Mouse (Mus musculus) layer of hippocampus, adult 2 months (tissue): ENCODE measurements around the gene Zfp658. TPM values are rescaled to one million over a fixed set of nuclear protein-coding genes. Genes with fewer than 3 reads are reported as not detected.

Source experiments
- DNase-seq, 2 experiments: peaks; one replicate each; pipeline ENCODE4 v3.0.0; 2022; ENCODE audit warnings: low spot score in 2 of 2
- H3K27ac ChIP-seq: fragments of 200-600 bp; 2 replicates; pipeline ENCODE4 v1.8.1; 2022
- H3K4me3 ChIP-seq: fragments of 200-600 bp; 2 replicates; pipeline ENCODE4 v1.8.1; 2022; ENCODE audit warnings: mild to moderate bottlenecking
- CTCF ChIP-seq: fragments of 200-600 bp; conservative IDR thresholded peaks from 2 replicates; pipeline ENCODE4 v1.8.1; 2022; ENCODE audit warnings: antibody characterized with exemption, mild to moderate bottlenecking, moderate library complexity
- long read RNA-seq, 2 experiments: library from polyadenylated mRNA; stranded (forward); transcript quantifications; one replicate each; pipeline ENCODE4 v2.0.0; 2021; ENCODE audit warnings: borderline mapping rate in 2 of 2
- total RNA-seq, 2 experiments: library from RNA; stranded (reverse); gene quantifications; 2 replicates each; pipeline ENCODE4 v1.2.3; 2021

Zfp658 gene
- total RNA-seq = 1 to 10 TPM; 4.4 to 4.9 TPM
- long read RNA-seq, experiment 1, partial matches to known transcripts = 0 of 5 reads
- long read RNA-seq, experiment 1, other reads (novel, unspliced or antisense) = 3 of 5 reads
- long read RNA-seq, experiment 2, partial matches to known transcripts = 0 of 1 reads
- long read RNA-seq, experiment 2, other reads (novel, unspliced or antisense) = 0 of 1 reads

DNA sequence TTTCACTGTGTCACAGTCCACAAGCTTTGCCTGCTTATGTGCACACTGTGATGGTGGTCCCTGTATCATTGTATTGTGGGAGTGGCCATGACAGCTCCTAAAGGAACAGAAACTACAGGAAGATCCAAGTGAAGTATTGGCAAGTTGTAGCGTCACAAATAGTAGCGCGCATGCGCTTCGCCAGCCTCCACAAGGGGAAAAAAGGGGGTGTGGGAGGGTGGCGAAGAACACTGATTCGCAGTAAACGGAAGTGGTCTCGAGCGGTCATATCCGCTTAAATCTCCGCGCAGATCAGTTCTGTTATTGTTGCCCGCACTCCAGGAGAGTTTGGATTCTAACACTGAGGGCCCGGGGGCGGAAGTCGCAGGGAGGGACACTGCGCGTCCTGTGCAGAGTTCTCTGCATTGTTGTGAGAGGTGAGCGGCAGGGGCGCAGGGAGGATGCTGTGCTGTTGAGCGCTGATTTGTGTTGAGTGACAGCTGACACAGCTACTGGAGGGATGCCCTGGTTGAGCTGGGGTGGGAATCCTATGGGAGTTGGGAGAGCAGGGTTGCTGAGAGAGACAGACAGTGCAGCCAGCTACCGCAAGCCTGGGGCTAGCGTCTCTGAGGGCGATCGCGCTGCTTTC is at the start of gene Zfp658:
Gene Zfp658, plus strand, starts transcription at position 251 of the 628 bp plus-strand sequence.
- peak; percentile 86 to 92 for DNase-seq
- TF ChIP-seq CTCF = peak; percentile 50
- peak within 1 kb of the TSS; percentile 72 for H3K4me3 ChIP-seq

DNA sequence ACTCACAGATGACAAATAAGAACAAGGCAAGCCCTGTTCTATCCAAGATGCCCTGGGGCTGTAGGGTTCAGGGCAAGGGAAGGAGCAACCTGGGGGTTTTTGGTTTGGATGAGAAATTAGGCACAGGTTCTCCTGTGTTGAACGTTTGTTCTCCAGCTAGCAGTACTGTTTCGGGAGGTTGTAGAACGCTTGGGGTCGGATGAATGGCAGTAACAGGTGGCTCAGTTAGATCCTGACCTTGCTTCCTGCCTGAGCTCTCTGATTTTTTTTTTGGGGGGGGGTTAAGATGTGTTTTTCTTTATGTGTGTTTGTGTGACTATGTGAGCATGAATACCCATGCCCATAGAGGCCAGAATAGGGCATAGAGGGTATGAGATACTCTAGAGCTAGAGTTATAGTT is 49.5 kb upstream of the Zfp658 start:
- H3K27ac ChIP-seq = no peak overlapping the region
- no peak overlapping the region for H3K4me3 ChIP-seq
- TF ChIP-seq CTCF = no peak
- DNase-seq = no peak

More for the DNA sequence above, at the start of gene Zfp658:
- H3K27ac ChIP-seq = peak within 1 kb of the TSS; percentile 84

DNA sequence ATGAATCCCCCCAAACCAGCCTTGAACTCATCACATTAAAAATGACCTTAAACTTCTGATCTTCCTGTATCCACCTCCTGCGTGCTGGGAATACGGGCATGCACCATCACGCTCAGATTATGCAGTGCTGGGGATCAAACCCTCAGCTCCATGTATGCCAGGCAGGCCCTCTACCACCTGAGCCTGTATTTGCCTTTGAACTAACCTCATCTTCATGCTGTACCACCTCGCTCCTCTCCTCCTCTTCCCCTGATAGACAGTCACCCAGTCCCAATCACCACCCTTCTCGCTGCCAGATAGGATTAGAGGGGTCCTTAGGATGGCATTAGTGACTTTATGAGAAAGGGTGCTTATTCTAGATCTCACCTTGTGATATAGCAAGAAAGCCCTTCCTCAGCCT is 47.0 kb upstream of the Zfp658 start:
- Histone ChIP-seq H3K4me3 (no peak overlapping the region), H3K27ac (no peak overlapping the region)
- no peak for TF ChIP-seq CTCF
- DNase-seq = no peak

DNA sequence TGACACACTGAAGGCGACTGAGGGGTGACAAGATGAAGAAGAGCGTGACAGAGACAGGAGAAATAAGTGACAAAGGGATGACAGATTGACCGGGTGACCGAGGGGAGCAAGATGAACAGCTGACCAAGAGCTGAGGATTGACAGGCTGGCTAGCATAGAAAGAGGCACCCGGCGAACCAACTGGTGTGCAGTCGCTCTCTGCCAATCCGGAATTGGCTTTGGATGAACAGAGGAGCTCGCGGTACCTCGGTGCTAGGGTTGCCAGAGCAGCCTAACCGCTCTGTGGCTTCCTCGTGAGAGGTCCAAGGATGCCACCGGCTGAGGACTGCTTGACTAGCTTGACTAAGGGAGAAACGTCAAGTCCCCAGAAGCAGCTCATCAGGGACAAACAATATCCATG is 43.7 kb upstream of the Zfp658 start:
- DNase-seq = no peak
- H3K27ac ChIP-seq = no peak overlapping the region
- no peak overlapping the region for H3K4me3 ChIP-seq
- no peak for TF ChIP-seq CTCF

DNA sequence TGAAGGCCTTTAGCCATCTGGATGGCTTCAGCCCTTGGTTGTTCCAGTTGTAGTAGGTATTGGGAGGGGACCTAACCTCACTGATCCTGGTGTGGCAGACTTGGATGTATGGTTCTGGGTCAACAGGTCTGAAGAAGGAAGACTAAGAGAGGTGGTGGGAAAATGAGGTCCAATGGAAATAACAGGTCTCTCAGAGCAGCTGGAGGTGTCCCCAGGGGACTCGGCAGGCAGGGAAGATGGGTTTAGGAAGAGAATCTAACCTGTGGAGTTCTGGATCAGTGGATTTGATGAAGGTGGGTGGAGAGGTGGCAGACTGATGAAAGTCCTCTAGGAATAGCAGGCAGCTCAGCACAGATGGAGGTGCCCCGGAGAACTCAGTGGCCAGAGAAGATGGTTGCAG is 39.3 kb upstream of the Zfp658 start:
- no peak overlapping the region for H3K4me3 ChIP-seq
- no peak for TF ChIP-seq CTCF
- DNase-seq = no peak
- no peak overlapping the region for H3K27ac ChIP-seq

DNA sequence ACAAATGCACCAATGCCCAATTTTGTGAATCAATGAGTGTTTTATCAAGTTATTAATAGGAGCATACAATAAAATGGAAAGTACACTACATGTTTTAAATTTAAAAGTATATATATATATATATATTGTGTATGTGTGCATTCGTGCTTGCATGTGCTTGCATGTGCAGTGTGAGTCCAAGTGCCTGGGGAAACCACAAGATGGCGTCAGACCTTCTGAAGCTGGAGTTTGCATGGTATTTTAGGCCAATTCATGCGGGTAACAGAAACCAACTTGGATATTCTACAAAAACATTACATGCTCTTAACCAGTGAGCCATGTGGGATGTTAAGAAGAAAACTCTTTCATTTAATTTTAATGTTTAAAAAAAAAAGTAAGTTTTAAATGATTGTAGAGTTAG is 36.7 kb upstream of the Zfp658 start:
- TF ChIP-seq CTCF = peak; percentile 52
- Histone ChIP-seq H3K27ac (no peak overlapping the region), H3K4me3 (no peak overlapping the region)
- no peak for DNase-seq

DNA sequence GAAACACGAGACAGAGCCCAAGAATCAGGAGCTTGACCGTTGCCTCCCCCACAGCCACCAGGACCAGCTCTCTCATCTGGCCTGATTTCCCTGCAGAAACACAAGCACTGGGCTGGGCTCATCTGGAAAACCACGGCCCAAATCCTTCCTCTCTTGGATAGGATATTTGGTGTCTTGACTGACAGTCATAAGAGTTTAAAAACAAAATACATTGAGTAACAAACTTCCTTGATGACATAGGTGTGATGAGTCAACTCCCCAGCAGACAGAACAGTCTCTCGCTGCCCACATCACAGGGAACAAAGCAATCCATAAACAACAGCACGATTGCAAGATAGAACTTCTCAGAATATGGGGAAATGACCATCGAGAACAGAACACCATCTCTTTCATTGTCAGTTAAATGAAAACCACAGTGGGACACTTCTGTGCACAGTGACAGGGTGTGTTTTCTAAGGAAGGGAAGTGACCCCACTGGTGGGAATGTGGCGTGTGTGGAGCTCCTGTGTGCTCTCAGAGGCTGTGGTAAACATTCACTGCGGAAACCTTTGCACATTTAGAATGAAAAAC is 31.8 kb upstream of the Zfp658 start:
- no peak for DNase-seq
- Histone ChIP-seq H3K4me3 (no peak overlapping the region), H3K27ac (no peak overlapping the region)
- TF ChIP-seq CTCF = no peak

DNA sequence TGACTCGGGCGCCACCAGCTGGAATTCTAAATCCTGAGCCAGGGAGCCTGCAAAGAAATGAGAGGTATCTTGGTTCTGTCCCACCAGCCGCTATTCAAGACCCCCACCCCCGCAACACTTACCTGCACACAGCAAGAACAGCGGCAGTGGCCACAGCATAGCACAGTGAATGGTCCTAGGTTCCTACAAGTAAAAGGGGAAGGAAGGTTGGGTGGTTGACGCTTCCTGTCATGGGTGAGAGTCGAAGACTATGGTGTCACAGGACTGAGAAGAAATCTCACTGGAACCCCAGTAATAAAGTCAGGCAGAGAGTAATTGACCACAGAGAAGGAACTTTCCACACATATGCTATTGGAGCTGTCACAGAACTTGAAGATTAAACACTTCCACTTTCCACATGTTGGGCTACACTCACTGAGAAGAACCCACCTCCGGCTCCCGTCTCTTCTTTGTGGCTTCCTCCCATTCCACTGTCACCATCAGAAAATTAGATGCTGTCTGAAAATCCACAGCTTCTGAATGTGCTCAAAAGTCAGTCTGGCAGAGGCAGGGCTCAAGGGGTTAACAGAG is 29.0 kb upstream of the Zfp658 start:
- TF ChIP-seq CTCF = no peak
- no peak for DNase-seq
- H3K27ac ChIP-seq = no peak overlapping the region

DNA sequence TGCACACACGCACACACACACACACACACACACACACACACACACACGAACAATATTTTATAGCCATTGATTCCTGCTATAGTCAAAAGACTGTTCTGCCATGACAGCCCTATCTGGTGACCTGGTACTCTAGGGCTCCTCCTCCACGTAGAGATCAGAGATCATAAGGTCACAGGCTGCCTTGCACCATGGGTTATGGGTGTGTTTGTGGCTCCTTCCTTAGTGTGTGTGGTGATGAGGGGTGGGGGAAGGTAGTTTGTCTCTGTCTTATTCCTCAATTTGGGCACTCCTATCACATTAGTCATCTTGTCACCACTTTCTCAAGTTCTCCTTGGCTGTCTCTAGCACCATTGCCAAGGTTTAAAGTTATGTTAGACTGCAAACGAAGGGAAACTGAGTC is 23.5 kb upstream of the Zfp658 start:
- no peak for TF ChIP-seq CTCF
- DNase-seq = no peak
- Histone ChIP-seq H3K4me3 (no peak overlapping the region), H3K27ac (no peak overlapping the region)

More for the DNA sequence above, 29.0 kb upstream of the Zfp658 start:
- no peak overlapping the region for H3K4me3 ChIP-seq

DNA sequence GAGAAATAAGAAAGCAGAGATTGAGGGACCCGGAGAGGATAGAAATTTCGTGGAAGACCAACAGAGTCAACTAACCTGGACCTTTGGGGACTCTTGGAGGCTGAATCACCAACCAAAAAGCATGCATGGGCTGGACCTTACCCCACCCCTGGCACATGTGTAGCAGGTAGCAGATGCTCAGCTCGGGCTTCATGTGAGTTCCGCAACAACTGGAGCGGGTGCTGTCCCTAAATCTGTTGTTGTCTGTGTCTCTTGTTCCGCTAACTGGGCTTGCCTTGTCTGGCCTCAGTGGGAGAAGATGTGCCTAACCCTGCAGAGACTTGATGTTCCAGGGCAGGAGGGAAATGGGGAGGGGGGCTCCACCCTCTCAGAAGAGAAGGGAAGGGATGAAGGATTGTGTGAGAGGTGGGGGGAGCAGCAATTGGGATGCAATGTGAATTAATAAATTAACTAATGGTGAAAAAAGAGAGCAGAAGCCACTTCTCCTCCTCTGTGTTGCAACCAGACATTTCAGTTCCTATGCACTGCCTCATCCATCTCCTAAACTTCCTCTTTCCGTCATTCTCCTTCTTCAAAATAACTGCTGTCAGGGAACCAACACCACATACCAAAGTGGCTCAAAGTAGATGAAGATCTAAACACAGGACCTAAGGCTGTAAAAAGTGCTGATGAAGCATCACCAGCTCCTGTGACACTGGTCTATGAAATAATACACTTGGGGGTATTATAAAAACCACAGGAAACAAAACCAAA is 17.7 kb upstream of the Zfp658 start, which contains the start of gene Cd33:
Gene Cd33, minus strand, starts transcription at position 204 of the 753 bp plus-strand sequence.
- TF ChIP-seq CTCF = no peak
- no peak for DNase-seq
- peak within 1 kb of the TSS; percentile 25; the same call in 1 of the 2 replicates for H3K27ac ChIP-seq
- no peak within 1 kb of the TSS for H3K4me3 ChIP-seq

DNA sequence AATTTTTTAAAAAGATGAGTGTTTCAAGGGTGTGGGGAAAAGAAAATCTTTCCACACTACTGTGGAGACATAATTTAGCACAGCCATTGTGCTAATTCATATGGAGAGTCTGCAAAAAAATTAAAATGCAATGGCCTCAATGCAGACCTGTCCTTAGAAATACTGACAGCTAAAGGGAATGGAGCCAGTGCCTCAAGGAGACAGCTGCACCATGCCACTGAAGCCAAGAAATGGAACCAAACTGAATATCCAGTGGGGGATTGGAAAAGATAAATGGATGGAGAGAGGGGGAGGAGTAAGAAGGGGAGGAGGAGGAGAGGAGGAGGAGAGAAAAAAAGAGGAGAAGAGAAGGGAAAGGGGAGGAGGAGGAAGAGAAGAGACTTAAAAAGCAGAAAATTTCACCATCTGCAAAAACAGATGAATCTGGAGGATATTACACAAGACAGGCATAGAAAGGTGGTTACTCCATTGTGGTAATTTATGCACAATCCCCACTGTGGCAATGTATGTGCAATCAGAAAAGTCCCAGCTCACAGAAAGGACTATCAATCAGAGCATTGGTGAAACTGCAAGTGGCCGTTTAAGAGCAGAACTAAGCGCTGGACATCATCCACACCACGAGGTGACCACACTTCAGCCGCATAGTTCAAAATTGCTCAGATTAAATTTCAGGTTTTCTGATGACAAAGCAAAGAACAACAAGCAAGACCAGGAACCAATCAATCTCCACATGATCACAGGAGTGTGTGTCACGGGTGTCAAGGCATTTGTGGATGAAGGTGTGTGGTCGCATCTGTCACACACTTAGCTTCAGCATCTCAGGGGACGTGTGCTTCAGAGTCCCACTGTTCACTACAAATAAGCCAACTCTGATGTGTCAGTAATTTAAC is 16.2 kb upstream of the Zfp658 start:
- no peak for DNase-seq
- no peak for TF ChIP-seq CTCF

DNA sequence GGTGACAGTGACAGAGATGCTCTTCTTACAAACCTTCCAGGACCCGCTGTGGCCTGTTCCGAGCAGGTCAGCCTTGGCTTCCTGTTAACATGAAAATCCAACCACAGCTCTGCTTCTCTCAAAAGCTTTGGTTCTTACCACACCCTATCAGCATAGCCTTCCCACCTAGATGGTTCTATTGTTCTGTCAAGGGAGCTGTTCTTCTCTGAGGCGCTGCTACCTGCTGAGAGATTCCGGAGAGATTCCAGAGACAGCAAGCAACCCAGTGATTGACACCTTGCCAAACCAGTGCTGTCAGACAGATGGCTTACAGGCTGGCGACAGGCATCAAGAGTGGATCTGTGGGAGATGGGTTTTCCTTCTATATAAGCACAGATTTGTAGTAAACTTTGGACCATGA is 14.4 kb upstream of the Zfp658 start:
- Histone ChIP-seq H3K4me3 (no peak overlapping the region), H3K27ac (no peak overlapping the region)
- DNase-seq = peak; percentile 26 to 42
- no peak for TF ChIP-seq CTCF

More for the DNA sequence above, 16.2 kb upstream of the Zfp658 start:
- H3K27ac ChIP-seq = no peak overlapping the region
- H3K4me3 ChIP-seq = no peak overlapping the region
